Mouse (Mus musculus): ENCODE measurements at regions not wholly inside any gene's neighbourhood (a gene's known extent, or its start where the extent isn't known, plus 50 kb on each side); places are given as distances from the start of the nearest gene placed in this dataset.

DNA sequence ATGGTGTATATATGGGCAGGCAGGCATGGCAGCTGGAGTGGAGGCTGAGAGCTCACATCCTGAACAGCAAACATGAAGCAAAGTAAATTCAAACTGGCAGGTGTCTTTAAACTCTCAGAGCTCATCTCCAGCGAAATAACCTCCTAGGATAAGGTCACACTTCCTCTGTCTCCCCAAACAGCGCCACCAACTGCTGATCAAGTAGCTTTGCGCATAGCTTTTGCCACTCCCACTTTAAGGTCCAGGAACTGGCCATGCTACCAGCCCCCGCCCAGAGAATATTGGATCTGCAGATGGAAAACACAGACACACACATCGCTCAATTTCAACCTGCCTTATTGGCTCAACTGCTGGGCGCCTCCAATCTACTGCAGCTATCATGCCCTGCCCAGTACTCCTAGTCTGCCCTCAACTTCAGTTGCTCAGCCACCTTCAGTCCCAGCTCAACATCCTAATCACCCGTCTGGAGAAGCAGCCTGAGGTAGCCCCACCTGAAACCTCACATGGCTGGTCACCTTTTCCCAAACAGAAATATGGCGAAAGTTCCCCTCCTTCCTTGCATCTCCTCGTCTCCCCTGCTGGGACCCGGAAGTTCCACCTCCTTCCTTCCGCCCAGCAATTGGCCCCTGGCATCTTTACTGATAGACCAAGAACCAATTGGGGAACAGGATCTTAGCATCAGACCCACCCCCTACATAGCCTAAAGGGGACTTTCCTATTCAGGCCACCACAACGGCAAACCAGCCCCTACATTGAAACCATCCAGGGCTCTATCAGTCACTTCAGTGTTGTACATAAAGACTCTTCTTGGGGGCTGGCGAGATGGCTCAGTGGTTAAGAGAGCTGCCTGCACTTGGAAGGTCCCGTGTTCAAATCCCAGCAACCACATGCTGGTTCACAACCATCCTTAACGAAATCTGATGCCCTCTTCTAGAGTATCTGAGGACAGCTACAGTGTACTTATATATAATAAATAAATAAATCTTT is 70.4 kb upstream of the Slc38a4 start:
- no peak for DNase-seq (ENCODE audit: low spot score in 2 of 2)

DNA sequence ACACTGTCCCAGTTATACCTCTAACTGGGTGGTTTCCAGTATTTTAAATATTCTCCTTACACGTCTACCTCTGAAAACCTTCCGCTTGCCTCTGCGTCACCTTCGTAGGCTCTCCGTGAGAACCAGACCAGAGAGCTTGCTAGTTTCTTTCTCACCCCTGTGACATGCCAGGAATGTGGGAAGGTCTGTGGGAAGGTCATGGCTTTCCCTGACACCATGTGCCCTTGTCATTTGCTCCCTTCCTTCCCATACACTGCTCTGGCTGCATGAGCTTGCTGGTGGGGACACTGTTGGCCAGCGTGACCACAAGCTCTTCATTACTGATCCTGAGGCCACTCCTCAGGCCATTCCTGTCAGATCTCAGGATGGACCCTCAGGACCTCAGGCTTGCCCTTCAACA is 66.5 kb upstream of the Slc38a4 start:
- DNase-seq (ENCODE audit: low spot score in 2 of 2): no peak

DNA sequence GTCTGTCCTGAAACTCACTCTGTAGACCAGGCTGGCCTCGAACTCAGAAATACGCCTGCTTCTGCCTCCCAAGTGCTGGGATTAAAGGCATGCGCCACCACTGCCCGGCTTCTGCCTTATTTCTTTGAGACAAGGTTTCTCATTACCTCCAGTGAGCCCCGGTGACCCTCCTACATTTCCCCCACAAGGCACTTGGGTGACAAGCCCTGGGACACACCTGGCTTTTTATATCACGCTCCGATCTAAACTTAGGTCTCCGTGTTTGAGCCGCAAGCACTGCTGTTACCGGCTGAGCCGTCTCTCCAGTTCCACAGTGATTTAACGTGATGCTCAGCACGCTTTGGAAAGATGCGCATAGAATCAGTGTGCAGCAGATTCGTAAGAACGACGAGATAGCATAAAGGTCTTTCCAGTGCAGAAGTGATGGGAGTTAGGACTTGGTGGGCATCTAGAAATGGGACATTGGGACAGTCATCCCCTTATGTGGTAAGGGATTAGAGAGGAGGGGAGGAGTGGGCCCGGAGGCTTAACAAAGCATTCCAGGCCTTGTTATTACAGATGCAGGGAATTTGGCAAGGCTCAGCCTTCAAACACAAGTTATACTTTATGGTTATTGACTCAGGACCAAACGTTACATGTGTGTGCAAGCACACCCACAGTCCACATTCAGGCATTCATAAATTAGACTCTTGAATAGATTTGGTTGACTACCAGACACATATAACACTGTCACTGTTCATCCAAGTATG is 56.9 kb upstream of the Slc38a4 start:
- no peak for DNase-seq (ENCODE audit: low spot score in 2 of 2)

GRCm38 (mm10) chr15:97111320-97112192 is 55.8 kb upstream of the Slc38a4 start:
- no peak for DNase-seq (ENCODE audit: low spot score in 2 of 2)

DNA sequence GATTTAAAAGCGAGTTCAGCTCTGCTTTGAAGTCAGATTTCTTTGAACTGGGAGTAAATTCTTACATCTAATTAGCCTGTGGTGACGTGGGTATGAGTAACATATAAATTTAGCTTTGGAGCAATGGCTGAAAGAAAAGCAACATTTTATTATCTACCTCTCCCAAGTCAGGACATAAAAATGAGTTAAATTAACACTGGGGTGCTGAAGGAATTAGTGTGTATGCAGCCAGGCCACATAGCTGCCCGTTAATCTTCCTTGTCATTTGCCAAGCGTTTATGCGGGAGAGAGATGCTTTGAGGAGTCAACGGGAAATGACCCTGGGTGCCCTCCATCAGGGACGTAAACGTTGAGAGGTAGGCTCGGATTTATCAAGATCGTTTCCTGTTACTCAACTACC is 52.0 kb upstream of the Slc38a4 start:
- DNase-seq (ENCODE audit: low spot score in 2 of 2): no peak

DNA sequence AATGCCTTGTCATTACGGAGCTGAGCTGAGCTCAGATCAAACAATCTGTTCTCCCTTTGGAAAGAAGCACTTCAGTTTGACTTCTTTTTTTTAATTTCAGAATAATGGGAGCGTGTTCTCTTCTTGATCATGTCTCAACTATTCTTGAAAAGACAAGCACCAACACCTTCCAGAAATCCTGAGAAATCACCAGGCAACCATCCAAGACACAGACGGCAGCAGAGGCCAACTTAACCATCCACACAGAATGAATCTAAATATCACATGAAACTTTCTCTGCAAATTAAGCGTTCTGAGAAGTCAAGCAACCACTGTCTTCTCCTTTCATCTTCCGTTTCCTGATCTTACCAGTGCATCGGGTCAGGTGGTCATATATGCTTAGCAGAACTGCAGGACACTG is 50.8 kb upstream of the Slc38a4 start:
- peak; percentile 11 to 18 for DNase-seq (ENCODE audit: low spot score in 2 of 2)

All from right cerebral cortex, postnatal 36 days (tissue).